Mouse (Mus musculus): ENCODE results near the gene Tln1.

DNA sequence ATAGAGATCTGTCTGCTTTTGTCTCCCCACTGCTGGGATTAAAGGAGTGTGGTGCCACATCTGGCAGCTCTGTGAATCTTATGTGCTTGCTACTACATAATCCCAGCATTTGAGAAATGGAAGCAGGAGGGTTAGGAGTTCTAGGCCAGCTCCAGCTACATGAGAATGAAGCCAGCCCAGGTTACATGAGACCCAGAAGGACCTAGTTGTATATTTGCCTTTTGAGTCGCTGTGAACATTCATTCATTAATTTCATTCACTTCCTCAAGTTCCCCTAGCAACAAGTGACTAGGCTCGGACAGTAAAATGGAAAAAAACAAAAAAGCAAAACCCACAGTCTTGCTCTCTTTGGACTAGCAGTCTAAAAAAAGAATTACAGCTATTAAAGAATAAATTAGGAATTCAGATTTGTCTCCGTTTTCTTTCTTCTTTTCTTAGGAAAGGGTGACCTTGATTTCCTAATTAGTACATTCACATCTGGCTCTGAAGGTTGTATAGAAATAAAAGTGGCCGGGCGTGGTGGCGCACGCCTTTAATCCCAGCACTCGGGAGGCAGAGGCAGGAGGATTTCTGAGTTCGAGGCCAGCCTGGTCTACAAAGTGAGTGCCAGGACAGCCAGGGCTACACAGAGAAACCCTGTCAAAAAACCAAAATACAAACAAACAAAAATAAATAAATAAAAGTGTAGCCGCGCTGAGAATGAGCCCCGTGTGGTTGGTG is 70.2 kb downstream of the Tln1 start:
- TF ChIP-seq CTCF (IDR thresholded peaks at IDR 0.05; ENCODE audit: extremely low read depth, insufficient read length, insufficient replicate concordance, low read depth, low read length) (0 out of 2 replicates have a peak, but pooled peaks have one; percentile 18), POLR2A (IDR thresholded peaks at IDR 0.05; ENCODE audit: low read depth, low read length) (no peak)
